Mouse (Mus musculus) MEL (cell line): Measurements from ENCODE around the gene Cd200r3. TPM values are rescaled to one million over a fixed set of nuclear protein-coding genes. Genes with fewer than 3 reads are reported as not detected.

ENCODE experiments used
- DNase-seq: peaks from one replicate; pipeline ENCODE4 v3.0.0; 2011; ENCODE audit warnings: low read depth, low spot score
- H3K27ac ChIP-seq: 2 replicates; pipeline ENCODE4 v1.5.1; 2012; ENCODE audit warnings: low read depth, mild to moderate bottlenecking, control low read depth, low read length, moderate library complexity; ENCODE audit not compliant: control insufficient read depth
- H3K27me3 ChIP-seq, 2 experiments: fragments of 150-350 bp in 1 of 2; sonication (generic) in 1 of 2; 2 replicates each; pipeline ENCODE4 v1.6.1; 2012; ENCODE audit warnings: low read length in 2 of 2, mild to moderate bottlenecking in 2 of 2, improper control_type of control experiment in 1 of 2, moderate library complexity in 1 of 2; ENCODE audit not compliant: insufficient read depth in 2 of 2, control insufficient read depth in 1 of 2
- H3K36me3 ChIP-seq, 2 experiments: 2 replicates each; pipeline ENCODE4 v1.6.1; 2012 to 2014; ENCODE audit warnings: low read length in 2 of 2, improper control_type of control experiment in 1 of 2, inconsistent platforms in 1 of 2, mild to moderate bottlenecking in 1 of 2; ENCODE audit not compliant: insufficient read depth in 2 of 2, control insufficient read depth in 1 of 2
- H3K4me1 ChIP-seq, 2 experiments: fragments of 150-350 bp in 1 of 2; sonication (generic) in 1 of 2; 2 replicates each; pipeline ENCODE4 v1.6.1; 2012; ENCODE audit warnings: low read length in 2 of 2, improper control_type of control experiment in 1 of 2, mild to moderate bottlenecking in 1 of 2; ENCODE audit not compliant: insufficient read depth in 2 of 2, control insufficient read depth in 1 of 2
- H3K4me3 ChIP-seq, 2 experiments: fragments of 150-350 bp in 1 of 2; sonication (generic) in 1 of 2; 2 replicates each; pipeline ENCODE4 v1.5.1; 2012; ENCODE audit warnings: low read depth in 2 of 2, low read length in 2 of 2, mild to moderate bottlenecking in 2 of 2, moderate library complexity in 2 of 2, control low read depth in 1 of 2, improper control_type of control experiment in 1 of 2; ENCODE audit not compliant: control insufficient read depth in 1 of 2, insufficient read depth in 1 of 2
- H3K79me2 ChIP-seq: 2 replicates; pipeline ENCODE4 v1.6.1; 2012; ENCODE audit warnings: mild to moderate bottlenecking, low read length, moderate library complexity; ENCODE audit not compliant: control insufficient read depth, poor library complexity, insufficient read depth
- H3K9ac ChIP-seq: 2 replicates; pipeline ENCODE4 v1.6.1; 2012; ENCODE audit warnings: low read depth, mild to moderate bottlenecking, control low read depth, low read length, moderate library complexity; ENCODE audit not compliant: control insufficient read depth, poor library complexity, severe bottlenecking
- H3K9me3 ChIP-seq: fragments of 150-350 bp; sonication (generic); replicated peaks from 2 replicates; pipeline ENCODE4 v1.6.1; 2012; ENCODE audit warnings: mild to moderate bottlenecking, low read length, improper control_type of control experiment, moderate library complexity; ENCODE audit not compliant: insufficient read depth
- BHLHE40 ChIP-seq: IDR thresholded peaks from 2 replicates; pipeline ENCODE4 v1.6.1; 2012; ENCODE audit warnings: low read depth, mild to moderate bottlenecking, inconsistent platforms, low read length, improper control_type of control experiment, borderline replicate concordance
- CTCF ChIP-seq, 3 experiments: IDR thresholded peaks in 2 of 3; conservative IDR thresholded peaks in 1 of 3; 2 replicates each; pipeline ENCODE4 v1.5.1; 2011 to 2012; ENCODE audit warnings: low read length in 3 of 3, low read depth in 2 of 3, mild to moderate bottlenecking in 2 of 3, improper control_type of control experiment in 1 of 3, inconsistent platforms in 1 of 3, mixed read lengths in 1 of 3, moderate library complexity in 1 of 3; ENCODE audit not compliant: control insufficient read depth in 1 of 3, insufficient read depth in 1 of 3, poor library complexity in 1 of 3, severe bottlenecking in 1 of 3
- E2F4 ChIP-seq: IDR thresholded peaks from 2 replicates; pipeline ENCODE4 v1.6.1; 2011; ENCODE audit warnings: low read depth, low read length, improper control_type of control experiment, borderline replicate concordance
- ETS1 ChIP-seq: IDR thresholded peaks from 2 replicates; pipeline ENCODE4 v1.6.1; 2012; ENCODE audit warnings: low read depth, mild to moderate bottlenecking, inconsistent platforms, low read length, improper control_type of control experiment, moderate library complexity
- GABPA ChIP-seq: IDR thresholded peaks from 2 replicates; pipeline ENCODE4 v1.6.1; 2012; ENCODE audit warnings: low read depth, mild to moderate bottlenecking, inconsistent platforms, low read length, improper control_type of control experiment, moderate library complexity
- JUND ChIP-seq: IDR thresholded peaks from 2 replicates; pipeline ENCODE4 v1.6.1; 2011; ENCODE audit warnings: low read depth, mild to moderate bottlenecking, improper control_type of control experiment, low read length
- KAT2A ChIP-seq: conservative IDR thresholded peaks from 2 replicates; pipeline ENCODE4 v1.6.1; 2012; ENCODE audit warnings: low read depth, low read length, improper control_type of control experiment, inconsistent platforms
- MAFK ChIP-seq: IDR thresholded peaks from 2 replicates; pipeline ENCODE4 v1.6.1; 2011; ENCODE audit warnings: low read depth, mild to moderate bottlenecking, low read length, improper control_type of control experiment, borderline replicate concordance
- MAX ChIP-seq: IDR thresholded peaks from 2 replicates; pipeline ENCODE4 v1.6.1; 2011; ENCODE audit warnings: low read length, improper control_type of control experiment
- MEF2A ChIP-seq: IDR thresholded peaks from 2 replicates; pipeline ENCODE4 v1.6.1; 2014; ENCODE audit warnings: low read depth, mild to moderate bottlenecking, inconsistent platforms, low read length, improper control_type of control experiment; ENCODE audit not compliant: poor library complexity, insufficient replicate concordance, severe bottlenecking; ENCODE audit errors: extremely low read depth
- MYB ChIP-seq: IDR thresholded peaks from 2 replicates; pipeline ENCODE4 v1.6.1; 2011; ENCODE audit warnings: mild to moderate bottlenecking, low read depth, low read length, improper control_type of control experiment
- MYC ChIP-seq: IDR thresholded peaks from 2 replicates; pipeline ENCODE4 v1.6.1; 2011; ENCODE audit warnings: low read depth, mild to moderate bottlenecking, low read length, improper control_type of control experiment, moderate library complexity
- NELFE ChIP-seq: IDR thresholded peaks from 2 replicates; pipeline ENCODE4 v1.6.1; 2011; ENCODE audit warnings: low read depth, low read length, improper control_type of control experiment
- NRF1 ChIP-seq: IDR thresholded peaks from 2 replicates; pipeline ENCODE4 v1.6.1; 2014; ENCODE audit warnings: low read depth, mild to moderate bottlenecking, inconsistent platforms, low read length, improper control_type of control experiment, moderate library complexity; ENCODE audit not compliant: poor library complexity, insufficient read depth, severe bottlenecking
- POLR2A ChIP-seq, 2 experiments: IDR thresholded peaks; 2 replicates each; pipeline ENCODE4 v1.6.1; 2011 to 2012; ENCODE audit warnings: low read length in 2 of 2, mild to moderate bottlenecking in 2 of 2, control low read depth in 1 of 2, improper control_type of control experiment in 1 of 2, low read depth in 1 of 2, moderate library complexity in 1 of 2; ENCODE audit not compliant: control insufficient read depth in 1 of 2, insufficient read depth in 1 of 2, poor library complexity in 1 of 2
- POLR2AphosphoS5 ChIP-seq: IDR thresholded peaks from 2 replicates; pipeline ENCODE4 v1.6.1; 2012; ENCODE audit warnings: low read depth, borderline replicate concordance, mild to moderate bottlenecking, inconsistent platforms, low read length, moderate library complexity, mixed read lengths
- RCOR1 ChIP-seq: IDR thresholded peaks from 2 replicates; pipeline ENCODE4 v1.6.1; 2012; ENCODE audit warnings: low read depth, mild to moderate bottlenecking, inconsistent platforms, low read length, improper control_type of control experiment
- SMC3 ChIP-seq: IDR thresholded peaks from 2 replicates; pipeline ENCODE4 v1.6.1; 2011; ENCODE audit warnings: low read depth, low read length, improper control_type of control experiment
- TAL1 ChIP-seq: IDR thresholded peaks from 2 replicates; pipeline ENCODE4 v1.6.1; 2012; ENCODE audit warnings: mild to moderate bottlenecking, inconsistent platforms, low read length, moderate library complexity, mixed read lengths
- TCF12 ChIP-seq: IDR thresholded peaks from 2 replicates; pipeline ENCODE4 v1.6.1; 2014; ENCODE audit warnings: low read depth, mild to moderate bottlenecking, inconsistent platforms, low read length, improper control_type of control experiment, moderate library complexity
- ZNF384 ChIP-seq: IDR thresholded peaks from 2 replicates; pipeline ENCODE4 v1.6.1; 2012; ENCODE audit warnings: low read depth, mild to moderate bottlenecking, inconsistent platforms, low read length, improper control_type of control experiment
- polyA plus RNA-seq, 2 experiments: library from polyadenylated mRNA; stranded (reverse) in 1 of 2; unstranded in 1 of 2; fragments of >175 nt in 1 of 2; fragments of >200 nt in 1 of 2; gene quantifications; 2 replicates each; pipeline versions ENCODE4 v1.2.1 to v1.2.4; 2012; ENCODE audit warnings: low replicate concordance in 2 of 2, low read depth in 1 of 2; ENCODE audit not compliant: insufficient read length in 2 of 2, insufficient read depth in 1 of 2, missing spikeins in 1 of 2
- total RNA-seq: library from RNA; depleted of rRNA; stranded (reverse); fragments of 300-350 nt; gene quantifications from 2 replicates; pipeline ENCODE4 v1.2.3, GENCODE M21; 2012

The Cd200r3 gene
- total and polyA plus RNA-seq, 3 experiments: 0.46 TPM; not detected in 1

DNA sequence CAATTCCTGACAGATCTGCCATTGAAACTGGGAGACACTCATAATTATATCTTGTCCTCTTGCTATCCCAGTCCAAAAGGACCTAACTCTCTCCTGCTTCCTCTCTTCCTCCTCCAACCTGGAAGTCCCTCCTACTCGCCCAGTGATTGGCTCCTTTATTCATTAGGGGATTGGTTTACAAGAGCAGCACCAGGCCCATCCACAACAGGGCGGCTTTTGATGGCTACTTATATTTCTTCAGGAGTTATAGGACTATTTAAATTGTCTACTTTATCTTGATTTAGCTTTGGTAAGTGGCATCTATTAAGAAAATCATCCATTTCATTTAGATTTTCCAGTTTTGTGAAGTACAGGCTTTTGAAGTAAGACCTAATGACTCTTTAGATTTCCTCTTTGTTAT lies 30.6 kb downstream of the Cd200r3 start:
- TF ChIP-seq NELFE (no peak), TCF12 (no peak), TAL1 (no peak), GABPA (no peak), RCOR1 (no peak), SMC3 (no peak), BHLHE40 (no peak), MYB (no peak), KAT2A (no peak), MYC (no peak), MEF2A (no peak), ETS1 (no peak), MAX (no peak), CTCF (IDR thresholded peaks at IDR 0.05 in 2 of 3, conservative IDR thresholded peaks at IDR 0.05 in 1 of 3; ENCODE audit: control insufficient read depth in 1 of 3, insufficient read depth in 1 of 3, low read depth in 2 of 3, low read length in 3 of 3, poor library complexity in 1 of 3, severe bottlenecking in 1 of 3) (no peak), E2F4 (no peak), POLR2AphosphoS5 (no peak), POLR2A (IDR thresholded peaks at IDR 0.05; ENCODE audit: control insufficient read depth in 1 of 2, insufficient read depth in 1 of 2, low read depth in 1 of 2, low read length in 2 of 2, poor library complexity in 1 of 2) (no peak), MAFK (no peak), ZNF384 (no peak)
- H3K4me3 ChIP-seq: no peak overlapping the region

GRCm38 (mm10) chr16:44976081-44976480 lies 32.6 kb downstream of the Cd200r3 start:
- H3K9ac ChIP-seq: no peak overlapping the region
- H3K4me1 ChIP-seq: no peaks in the 10 kb centered on the region
- no peak for DNase-seq
- no peak overlapping the region for H3K4me3 ChIP-seq
- no peak overlapping the region for H3K27ac ChIP-seq
- H3K27me3 ChIP-seq: no peaks in the 10 kb centered on the region; a peak in 2 of 4 replicates
- H3K79me2 ChIP-seq: no peaks in the 10 kb centered on the region
- no peaks in the 10 kb centered on the region for H3K9me3 ChIP-seq
- H3K36me3 ChIP-seq: no peaks in the 10 kb centered on the region
- TF ChIP-seq POLR2AphosphoS5 (no peak), JUND (no peak), BHLHE40 (no peak), SMC3 (no peak), MEF2A (no peak), NRF1 (no peak), MYB (no peak), NELFE (no peak)

More for the DNA sequence above, 30.6 kb downstream of the Cd200r3 start:
- Histone ChIP-seq H3K4me1 (no peaks in the 10 kb centered on the region), H3K9me3 (no peaks in the 10 kb centered on the region), H3K36me3 (no peaks in the 10 kb centered on the region), H3K27me3 (no peaks in the 10 kb centered on the region; a peak in 1 of 4 replicates), H3K79me2 (no peaks in the 10 kb centered on the region), H3K9ac (no peak overlapping the region), H3K27ac (no peak overlapping the region)
- no peak for DNase-seq
